ENCODE assay signal across 17 mouse cellular contexts in genomic region chr5:139076450-139076849, GRCm38 (mm10).
DNase-seq lines count a peak whose midpoint lies in the region; ATAC-seq and TF ChIP-seq lines count a peak whose summit lies in the region.
"Had no signal": no experiment of that assay in that cellular context is flagged by ENCODE, and none has a peak within 500 bp of the region (broad histone marks: within the 10 kb centered on the region; RNA-seq: fewer than 3 reads in every experiment).

No protein-coding gene starts in this region.

- no peak for ATAC-seq in heart, embryonic 11.5 days (replicated peaks; ENCODE audit: insufficient number of reproducible peaks, low FRiP score, low TSS enrichment)
- ATAC-seq in limb, embryonic 15.5 days (ENCODE audit: insufficient number of reproducible peaks, low FRiP score, low TSS enrichment, low read depth): no peak; the same call in 1 of the 2 replicates
- ATAC-seq: activated CD4-positive, CD25-positive, alpha-beta regulatory T cell, adult 4 months had no signal

- no peaks in the 10 kb centered on the region for H3K9me3 ChIP-seq in heart, embryonic 11.5 days (replicated peaks; ENCODE audit: control insufficient read depth, low read length)
- H3K9me3 ChIP-seq in limb, embryonic 15.5 days: no peaks in the 10 kb centered on the region
- H3K9me3 ChIP-seq: forebrain, embryonic 13.5 days; megakaryocyte, embryonic 14.5 days had no signal

- no peak for TF ChIP-seq CTCF in left cerebral cortex, adult 2 months (IDR thresholded peaks at IDR 0.05)

- 0 out of 2 replicates have a peak overlapping the region, but pooled peaks have one; percentile 1 for H3K27ac ChIP-seq in heart, embryonic 11.5 days (ENCODE audit: low read depth, low read length)
- 0 out of 2 replicates have a peak overlapping the region, but pooled peaks have one; percentile 27 for H3K27ac ChIP-seq in limb, embryonic 15.5 days
- H3K27ac ChIP-seq in left cerebral cortex, adult 2 months: no peak overlapping the region
- H3K27ac ChIP-seq: forebrain, embryonic 13.5 days; liver, embryonic 14.5 days had no signal

- H3K4me2 ChIP-seq in heart, embryonic 11.5 days: no peak overlapping the region
- H3K4me2 ChIP-seq in limb, embryonic 15.5 days: no peak overlapping the region
- H3K4me2 ChIP-seq: forebrain, embryonic 13.5 days had no signal

- no peak overlapping the region for H3K9ac ChIP-seq in heart, embryonic 11.5 days (ENCODE audit: low read depth, low read length)
- H3K9ac ChIP-seq in limb, embryonic 15.5 days: no peak overlapping the region
- H3K9ac ChIP-seq: forebrain, embryonic 13.5 days; liver, embryonic 14.5 days had no signal

- WGBS in heart, embryonic 11.5 days (ENCODE audit: insufficient replicate concordance): 81% methylated on average over 7 of the region's 7 CpGs
- 51% methylated on average over 7 of the region's 7 CpGs for WGBS in limb, embryonic 15.5 days

- no peak overlapping the region for H3K4me3 ChIP-seq in heart, embryonic 11.5 days (ENCODE audit: low read depth, low read length)
- no peak overlapping the region for H3K4me3 ChIP-seq in limb, embryonic 15.5 days
- no peak overlapping the region for H3K4me3 ChIP-seq in left cerebral cortex, adult 2 months
- H3K4me3 ChIP-seq: forebrain, embryonic 13.5 days; megakaryocyte, embryonic 14.5 days had no signal

- DNase-seq in cerebellum, adult 11-12 months: peak; percentile 43
- no peak for DNase-seq in cerebellum, postnatal 36 days
- no peak for DNase-seq in heart, adult 18-20 months
- peak; percentile 42 for DNase-seq in left cerebral cortex, postnatal 4 days
- no peak for DNase-seq in left cerebral cortex, postnatal 25 days (ENCODE audit: low spot score in 2 of 2)
- no peak for DNase-seq in left cerebral cortex, adult 2 months (ENCODE audit: extremely low spot score in 1 of 2, low spot score in 2 of 2)
- DNase-seq: heart, postnatal 14 days; kidney, adult 18-20 months; lung, postnatal 10 days; thymus, postnatal 25 days had no signal

- intact Hi-C loops in left cerebral cortex, postnatal 4 days (cut with DNase I): no loop called here
- intact Hi-C loops in left cerebral cortex, postnatal 25 days (cut with DNase I): loop anchor here (5.0 kb wide), 1 partner anchor 101 kb away; no protein-coding TSS in a partner anchor
- intact Hi-C loops in left cerebral cortex, adult 2 months (cut with DNase I): no loop called here

- no peaks in the 10 kb centered on the region for H3K36me3 ChIP-seq in heart, embryonic 11.5 days (ENCODE audit: control insufficient read depth, insufficient read depth, low read length)
- no peaks in the 10 kb centered on the region for H3K36me3 ChIP-seq in limb, embryonic 15.5 days

- peaks cover 17% of the 10 kb centered on the region for H3K4me1 ChIP-seq in heart, embryonic 11.5 days (ENCODE audit: control insufficient read depth, insufficient read depth, low read length)
- peaks cover 34% of the 10 kb centered on the region for H3K4me1 ChIP-seq in limb, embryonic 15.5 days

- H3K27me3 ChIP-seq in heart, embryonic 11.5 days (ENCODE audit: control insufficient read depth, insufficient read depth, low read length): no peaks in the 10 kb centered on the region
- no peaks in the 10 kb centered on the region for H3K27me3 ChIP-seq in limb, embryonic 15.5 days
- H3K27me3 ChIP-seq: CH12.LX; forebrain, embryonic 13.5 days had no signal

Comparison
In these comparisons a context has a peak if more than half of its experiments do, and no peak if none do; other contexts are left out.
1. DNase-seq: peak in cerebellum, adult 11-12 months (single experiment) and left cerebral cortex, postnatal 4 days (single experiment); none in cerebellum, postnatal 36 days (0 of 2), heart, adult 18-20 months (0 of 2), left cerebral cortex, postnatal 25 days (0 of 2) and left cerebral cortex, adult 2 months (0 of 2).